Mouse (Mus musculus) retina, embryonic 14.5 days (tissue): ENCODE measurements around the gene Lhx6.
"Not testable (repeated sequence)": the region's sequence is repeated elsewhere in the genome, so short reads cannot be mapped to it uniquely, and the experiment has no call there.

Experiments used
- DNase-seq: peaks from one replicate; pipeline ENCODE4 v3.0.0-alpha.2; 2015; ENCODE audit warnings: low spot score

Gene Lhx6

DNA sequence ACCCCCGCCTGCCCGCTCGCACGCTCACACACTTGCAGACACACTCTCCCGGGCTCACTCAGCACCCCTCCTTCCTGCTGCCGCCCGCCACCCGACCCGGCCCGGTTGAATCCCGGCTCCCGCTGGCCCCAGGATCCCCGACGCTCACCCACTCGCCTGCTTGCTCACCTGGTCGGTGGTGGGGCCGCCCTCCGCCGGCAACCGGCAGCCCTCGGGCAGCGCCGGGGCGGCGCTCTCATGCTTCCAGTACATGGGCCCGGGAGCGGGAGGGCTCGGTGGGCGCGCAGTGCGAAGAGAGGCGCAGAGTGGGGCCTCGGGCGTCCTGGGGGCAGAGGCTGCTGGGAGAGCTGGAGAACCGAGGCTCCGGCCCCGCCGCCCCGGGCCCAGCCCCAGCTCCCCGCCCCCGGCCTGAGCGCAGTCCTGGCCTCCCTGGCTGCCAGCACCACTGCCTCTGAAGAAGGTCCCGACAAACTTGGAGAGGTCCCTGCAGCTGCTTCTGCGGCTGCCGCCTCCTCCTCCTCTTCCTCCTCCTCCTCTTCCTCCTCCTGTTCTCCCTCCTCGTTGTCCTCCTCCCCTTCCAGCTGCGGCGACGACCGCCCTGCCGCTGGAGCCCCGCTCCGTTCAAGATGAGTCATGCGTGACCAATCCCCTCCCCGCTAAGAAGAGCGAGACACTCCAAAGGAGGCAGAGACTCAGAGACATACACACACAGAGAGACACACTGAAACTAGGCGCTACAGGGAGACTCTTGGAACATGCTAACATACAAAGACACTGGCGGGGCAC is at the start of gene Lhx6:
Lhx6 (minus strand) TSS at position 453 of the 786 bp plus-strand sequence.
- DNase-seq, result no peak

DNA sequence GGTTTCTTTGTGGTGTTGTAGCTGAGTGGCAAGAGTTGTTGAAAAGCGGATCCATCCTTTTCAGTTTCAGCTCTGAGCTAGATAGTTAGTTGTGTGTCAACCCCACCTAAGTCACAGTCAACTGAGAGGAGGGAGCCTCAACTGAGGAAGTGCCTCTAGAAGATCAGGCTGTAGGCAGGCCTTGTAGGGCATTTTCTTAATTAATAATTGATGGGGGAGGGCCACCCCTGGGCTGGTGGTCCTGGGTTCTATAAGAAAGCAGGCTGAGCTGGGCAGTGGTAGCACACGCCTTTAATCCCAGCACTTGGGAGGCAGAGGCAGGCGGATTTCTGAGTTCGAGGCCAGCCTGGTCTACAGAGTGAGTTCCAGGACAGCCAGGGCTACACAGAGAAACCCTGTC is 47.2 kb upstream of the Lhx6 start:
- not testable (repeated sequence) for DNase-seq

DNA sequence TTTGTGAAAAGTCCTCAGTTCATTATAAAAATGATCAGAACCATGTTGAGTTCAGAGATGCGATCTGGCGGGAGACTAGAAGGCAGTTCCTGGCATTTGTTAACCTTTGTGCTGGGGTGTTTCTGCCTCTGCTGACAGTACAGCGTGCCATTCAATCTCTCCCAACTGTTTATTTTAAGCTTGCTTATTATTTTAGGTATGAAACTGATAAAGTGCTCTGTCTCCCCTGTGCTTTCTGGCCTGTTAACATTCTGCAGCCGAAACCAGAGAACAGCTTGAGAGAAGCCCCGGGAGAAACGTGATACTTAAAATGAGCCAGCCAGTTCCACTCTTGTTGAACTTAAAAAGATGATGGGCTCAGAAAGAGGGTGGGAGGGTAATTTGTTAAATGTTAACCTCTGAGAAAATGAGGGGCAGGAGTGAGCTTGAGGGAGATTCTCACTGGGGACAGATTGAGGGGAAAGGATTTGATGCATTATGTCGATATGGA is 43.7 kb upstream of the Lhx6 start:
- no peak for DNase-seq

DNA sequence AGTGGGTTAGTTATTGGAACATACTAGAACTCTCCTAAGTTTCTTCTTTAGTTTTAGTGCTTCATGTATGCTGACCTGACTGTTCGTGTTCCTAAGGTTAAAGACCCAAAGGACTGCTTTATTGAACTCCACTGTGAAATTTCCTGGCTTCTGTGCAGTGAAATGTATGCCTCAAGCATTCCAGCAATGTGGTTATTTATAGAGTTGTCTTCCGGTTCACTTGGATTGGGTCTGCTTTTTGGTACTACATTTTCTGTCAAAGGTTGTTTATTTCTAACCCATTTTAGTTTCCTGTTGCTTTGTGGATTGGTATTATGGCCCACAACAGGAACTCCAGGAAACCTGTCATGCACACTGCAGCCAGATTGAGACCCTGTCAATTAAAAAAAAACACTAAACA is 33.9 kb upstream of the Lhx6 start:
- DNase-seq, result no peak

DNA sequence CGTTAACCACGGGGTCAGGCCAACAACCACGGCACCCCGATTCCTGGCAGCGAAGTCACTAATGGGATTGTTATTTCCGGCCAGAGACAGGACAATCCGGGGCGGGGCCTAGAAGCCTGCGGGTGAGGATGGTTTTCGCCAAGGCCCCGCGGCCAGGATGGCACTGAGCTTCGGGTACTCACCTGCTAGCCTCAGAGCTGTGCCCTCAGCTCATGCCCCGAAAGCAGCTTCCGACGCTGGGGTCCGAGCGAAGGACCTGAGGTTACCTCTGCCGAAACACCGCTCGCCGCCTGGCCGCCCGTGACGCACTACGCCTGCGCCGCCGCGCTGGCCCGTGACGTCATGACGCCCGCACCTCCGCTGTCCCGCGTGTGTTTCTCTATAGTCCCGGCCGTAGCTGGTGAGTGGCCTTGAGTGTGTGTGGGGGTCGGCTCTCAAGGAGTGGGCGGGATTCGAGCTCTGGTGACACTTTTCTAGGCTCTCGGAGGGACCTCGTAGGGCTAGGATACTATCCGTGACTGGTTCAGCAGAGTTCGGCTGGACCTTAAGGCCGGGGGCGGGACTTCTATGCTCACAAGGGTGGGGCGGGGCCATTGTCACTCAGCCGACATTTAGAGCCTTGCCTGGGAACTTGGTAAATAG is 31.2 kb upstream of the Lhx6 start, which contains the start of the genes Mrrf and Rbm18:
Mrrf (plus strand) TSS at position 90 of the 642 bp plus-strand sequence.
Rbm18 (minus strand) TSS at position 474 of the 642 bp plus-strand sequence.
- DNase-seq, result peak; percentile 90

DNA sequence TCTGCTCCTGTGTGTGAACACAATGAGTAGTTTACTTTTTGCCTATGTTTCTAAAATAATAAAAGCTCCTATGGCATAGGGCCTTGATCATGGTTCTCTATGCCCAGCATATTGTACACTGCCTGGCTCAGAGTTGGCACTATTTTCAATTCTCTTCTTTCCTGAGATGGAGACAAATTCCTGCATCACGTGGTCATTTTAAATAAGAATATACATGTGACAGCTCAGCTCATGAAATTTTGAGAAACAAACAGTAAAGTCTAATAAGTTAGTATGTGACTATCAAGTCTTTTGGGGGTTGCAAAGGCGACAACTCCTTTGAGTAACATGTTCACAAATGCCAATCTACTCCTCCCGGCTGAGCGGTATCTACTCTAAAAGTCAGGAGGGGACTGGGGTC is 30.7 kb upstream of the Lhx6 start:
- no peak for DNase-seq

DNA sequence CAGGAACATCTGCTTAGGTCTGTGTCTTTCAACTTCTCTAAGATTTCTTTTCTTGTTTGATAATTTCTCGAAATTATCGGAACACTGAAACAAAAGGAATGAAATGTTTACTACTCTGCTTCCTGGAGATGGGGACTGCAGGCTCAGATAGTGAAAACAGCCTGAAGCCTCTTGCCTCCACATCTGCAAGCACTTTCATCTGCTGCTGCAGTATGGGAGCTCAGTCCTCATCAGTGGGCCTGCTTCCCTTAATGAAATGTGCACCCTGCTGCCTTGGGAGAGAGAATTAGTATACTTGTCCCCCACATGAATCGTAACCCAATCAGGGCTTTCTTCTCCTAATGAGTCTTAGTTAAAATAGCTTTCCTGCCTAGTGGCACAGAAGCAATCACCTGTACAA is 23.8 kb upstream of the Lhx6 start:
- no peak for DNase-seq

DNA sequence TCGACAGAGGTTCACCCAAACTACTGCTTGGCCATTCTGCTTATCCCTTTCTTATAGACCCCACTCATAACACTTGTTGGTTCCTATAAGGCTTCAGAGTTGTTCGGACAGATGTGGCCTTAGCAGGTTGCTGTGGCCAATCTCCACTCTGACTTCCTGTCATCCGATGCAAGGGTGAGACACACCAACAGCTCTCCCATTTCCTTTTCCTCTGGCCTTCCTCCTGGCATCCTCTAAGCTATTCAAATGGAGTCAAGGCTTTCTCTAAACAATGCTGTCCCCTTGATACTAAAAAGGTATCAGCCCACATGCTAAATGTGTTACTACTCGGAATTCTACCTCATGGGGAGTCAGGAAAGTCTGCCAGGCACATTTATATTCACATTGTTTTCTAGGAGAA is 22.8 kb upstream of the Lhx6 start:
- DNase-seq, result no peak

DNA sequence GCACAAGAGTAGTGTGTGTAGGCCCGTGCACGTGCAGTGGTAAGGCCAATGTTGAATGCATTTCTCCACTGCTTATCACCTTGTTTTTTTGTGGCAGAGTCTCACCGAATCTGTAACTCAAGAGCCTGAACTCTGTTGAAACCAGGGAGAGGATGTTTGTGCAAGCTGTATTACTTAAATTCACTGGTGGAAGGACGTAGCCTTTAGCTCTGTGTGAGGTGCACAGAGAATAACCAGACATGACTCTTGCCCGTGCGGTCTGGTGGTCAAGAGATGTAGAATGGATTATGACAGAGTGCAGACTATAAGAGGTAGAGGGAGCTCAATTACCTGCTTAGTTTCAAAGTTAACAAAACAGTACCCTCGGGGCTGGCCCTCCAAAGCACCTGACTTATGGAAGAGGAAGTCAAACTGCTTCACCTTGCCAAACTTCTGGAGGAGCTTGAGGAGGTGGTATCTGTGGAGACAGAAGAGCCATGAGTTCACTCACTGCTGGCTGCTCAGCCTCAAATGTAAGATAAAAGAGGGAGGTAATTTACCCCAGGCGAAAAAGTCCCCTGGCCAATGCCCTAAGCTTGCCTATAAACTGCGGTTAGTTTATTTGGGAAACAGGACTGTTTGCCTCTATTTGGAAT is 21.7 kb upstream of the Lhx6 start:
- DNase-seq, result no peak

DNA sequence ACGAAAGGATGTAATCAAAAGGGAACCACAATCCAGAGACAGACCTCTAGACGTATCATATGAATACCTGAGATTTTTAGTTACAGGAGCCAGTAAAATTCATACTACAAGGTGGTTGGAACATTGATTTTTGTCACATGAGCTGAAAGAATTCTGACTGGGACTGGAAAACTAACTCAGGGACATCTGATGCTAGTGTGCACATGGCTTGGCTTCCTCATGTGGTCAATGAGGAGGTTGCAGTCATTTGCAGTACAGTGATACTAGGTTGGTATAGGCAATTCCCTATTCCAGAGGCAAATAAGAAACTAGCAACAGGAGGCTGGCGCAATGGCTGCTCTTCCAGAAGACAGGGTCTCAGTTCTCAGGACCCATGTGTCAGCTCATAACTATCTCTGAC is 7.4 kb upstream of the Lhx6 start:
- DNase-seq, result no peak

DNA sequence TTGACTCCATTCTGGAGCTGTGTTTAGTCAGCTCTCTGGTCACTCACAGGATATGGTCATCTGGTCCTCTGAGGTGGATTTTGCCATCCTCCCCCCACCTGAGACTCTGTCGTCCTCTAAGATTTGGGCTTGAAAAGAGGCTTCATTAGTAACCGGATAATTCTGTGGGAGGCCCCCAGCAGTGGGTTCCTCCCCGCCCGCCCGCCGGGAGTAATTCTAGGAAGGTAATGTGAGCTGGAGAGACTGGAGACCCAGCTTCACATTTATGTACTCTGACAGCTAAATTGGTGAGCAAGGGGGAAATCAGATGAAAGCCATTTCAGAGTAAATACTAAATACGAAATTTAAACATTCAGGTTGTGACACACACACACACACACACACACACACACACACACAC is 3.4 kb upstream of the Lhx6 start:
- no peak for DNase-seq

DNA sequence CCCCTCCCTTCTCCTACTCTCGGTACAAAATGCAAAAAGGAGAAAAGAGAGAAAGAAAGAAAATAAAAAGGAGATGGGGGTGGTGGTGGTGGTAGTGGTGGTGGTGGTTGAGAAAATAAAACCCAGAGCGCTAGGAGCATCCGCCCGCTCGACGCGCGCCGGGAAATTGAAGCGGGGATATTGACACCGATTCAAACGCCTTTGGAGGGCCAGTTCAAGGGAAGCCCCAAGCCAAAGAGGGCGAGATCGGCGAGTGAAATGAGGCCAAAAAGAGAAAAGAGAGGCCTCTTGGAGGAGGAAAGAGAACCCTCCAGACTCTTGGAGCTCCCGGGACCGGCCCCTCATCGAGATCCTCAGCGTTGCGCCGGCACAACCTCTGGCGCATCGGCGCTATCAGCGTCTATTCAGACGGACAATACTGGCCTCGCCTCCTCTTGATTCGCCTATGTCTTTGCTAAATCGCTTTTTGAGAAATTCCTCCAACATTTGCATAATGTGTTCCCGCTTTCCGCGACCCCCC is 712 bp downstream of the Lhx6 start:
- no peak for DNase-seq

DNA sequence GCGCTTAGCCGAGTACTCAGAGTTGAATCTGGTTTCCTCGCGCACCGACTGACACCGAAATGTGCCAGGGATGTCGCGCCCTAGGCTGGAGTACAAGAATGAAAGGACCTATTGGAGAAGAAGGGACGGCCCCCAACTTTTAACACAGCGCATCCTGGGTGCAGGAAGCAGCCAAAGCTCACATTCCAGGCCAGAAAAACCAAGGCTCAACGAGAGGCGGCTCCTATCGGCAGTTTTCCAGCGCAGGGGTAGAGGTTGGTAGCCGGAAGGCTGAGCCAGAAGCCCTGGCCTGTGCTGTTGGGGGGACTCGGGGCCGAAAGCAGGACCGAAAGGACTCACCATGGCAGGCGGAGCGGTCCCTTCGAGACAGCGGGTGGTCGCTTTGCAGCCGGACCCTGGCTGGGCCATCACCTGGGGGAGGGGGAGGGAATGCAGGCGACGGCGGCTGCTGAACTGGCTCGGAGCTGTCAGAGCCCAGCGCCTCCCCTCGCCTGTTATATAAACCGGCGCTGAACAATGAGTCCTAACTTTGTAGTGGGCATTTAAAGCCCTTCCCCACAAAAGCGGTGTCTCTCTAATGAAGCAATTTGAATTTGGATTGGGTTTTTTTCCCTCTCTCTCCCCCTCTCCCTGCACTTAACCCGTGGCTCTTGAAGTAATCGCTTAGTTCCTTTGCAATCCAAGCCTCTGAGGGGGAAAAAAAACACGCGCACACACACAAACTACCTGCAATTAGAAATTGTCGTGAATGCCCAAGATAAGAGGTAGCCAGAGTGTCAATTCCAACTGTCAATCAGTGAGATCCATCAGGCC is 1.4 kb downstream of the Lhx6 start:
- DNase-seq, result no peak

DNA sequence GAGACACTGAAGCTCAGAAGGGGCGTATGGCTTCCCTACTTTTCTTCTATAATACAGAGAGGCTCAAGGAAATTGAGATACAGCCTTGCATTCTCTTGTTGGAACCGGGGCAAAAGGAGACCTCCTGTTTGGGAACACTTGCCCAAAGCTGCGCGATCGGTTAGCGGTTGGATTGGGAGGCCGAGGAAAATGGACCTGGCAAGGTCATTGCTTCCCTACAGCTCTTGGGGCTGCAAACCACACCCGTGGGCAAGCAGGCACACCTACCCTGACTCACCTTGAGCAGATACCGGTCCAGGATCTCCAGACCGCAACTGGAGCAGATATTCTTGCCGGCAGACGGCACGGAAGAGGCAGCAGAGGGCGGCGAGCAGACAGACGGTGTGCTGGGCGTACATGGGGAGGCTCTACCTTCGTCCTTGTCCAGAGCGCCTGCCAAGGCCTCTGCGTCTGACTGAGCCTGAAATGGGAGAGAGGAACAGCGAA is 2.1 kb downstream of the Lhx6 start:
- DNase-seq, result no peak

DNA sequence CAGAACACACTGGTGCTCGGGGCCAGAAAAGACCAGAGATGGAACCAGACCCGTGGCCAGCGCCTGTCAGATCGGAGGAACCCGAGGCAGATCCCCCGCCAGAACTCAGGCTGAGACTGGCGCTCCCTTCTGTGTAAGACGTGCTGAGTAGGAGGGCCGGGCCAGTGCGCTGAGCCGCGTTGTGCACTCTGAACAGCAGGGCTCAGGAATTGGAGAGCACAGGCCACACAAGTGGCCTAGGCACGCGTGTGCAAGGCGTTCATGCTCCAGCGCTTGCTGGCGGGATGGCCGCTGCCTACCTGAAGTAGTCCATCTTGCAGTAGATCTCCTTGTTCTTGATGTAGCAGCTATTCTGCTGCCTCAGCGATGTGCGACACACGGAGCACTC is 2.7 kb downstream of the Lhx6 start:
- peak; percentile 54 for DNase-seq

DNA sequence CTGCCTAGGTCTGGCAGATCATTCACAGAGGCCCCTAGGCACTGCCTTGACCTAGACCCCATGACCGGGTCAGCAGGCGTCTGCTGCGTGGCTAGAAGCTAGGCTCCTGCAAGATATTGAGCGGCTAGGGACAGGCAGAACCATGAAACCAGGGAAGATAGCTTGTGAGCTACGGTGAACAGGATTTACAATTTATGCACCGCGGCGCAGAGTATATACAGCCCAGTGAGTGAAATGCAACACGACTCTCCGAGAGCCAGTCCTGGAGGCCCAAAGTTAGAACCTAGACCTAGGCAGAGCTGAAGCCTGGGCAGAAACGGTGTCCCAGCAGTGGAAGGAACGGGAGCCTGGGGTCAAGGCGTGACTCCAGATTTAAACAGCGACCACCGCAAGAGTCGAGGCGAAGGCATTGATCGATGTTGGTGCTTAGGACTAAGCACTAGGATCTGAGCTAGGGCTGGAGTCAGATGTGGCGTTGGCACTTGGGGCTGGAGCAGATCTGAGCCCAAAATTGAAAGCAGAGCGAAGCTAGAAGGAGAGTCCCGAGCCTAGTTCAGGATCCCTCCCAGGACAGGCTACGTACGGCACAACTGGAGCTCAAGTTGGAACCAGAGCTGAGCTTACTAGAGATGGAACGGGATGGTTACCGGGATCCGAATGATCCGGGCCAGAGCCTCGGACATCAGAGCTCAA is 3.2 kb downstream of the Lhx6 start:
- DNase-seq, result no peak

DNA sequence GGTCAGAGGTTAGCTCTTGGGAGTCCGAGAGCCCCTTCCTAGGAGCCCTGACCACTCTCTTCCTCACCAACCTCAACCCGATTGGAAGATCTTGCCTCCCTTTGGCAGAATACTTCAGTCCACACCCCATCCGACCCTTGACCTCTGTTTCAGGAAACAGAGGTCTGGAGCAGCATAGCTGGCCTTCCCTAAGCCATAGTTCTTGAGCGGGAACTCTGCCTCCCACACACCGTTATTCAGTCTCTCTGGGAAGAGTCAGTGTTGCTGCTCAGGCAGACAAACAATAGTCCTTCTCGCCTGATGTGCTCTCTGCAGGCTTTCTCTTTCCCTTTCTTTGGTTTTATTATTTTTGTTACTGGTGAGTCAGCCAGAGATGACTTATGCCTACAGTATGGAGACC is 5.5 kb downstream of the Lhx6 start:
- DNase-seq, result no peak

DNA sequence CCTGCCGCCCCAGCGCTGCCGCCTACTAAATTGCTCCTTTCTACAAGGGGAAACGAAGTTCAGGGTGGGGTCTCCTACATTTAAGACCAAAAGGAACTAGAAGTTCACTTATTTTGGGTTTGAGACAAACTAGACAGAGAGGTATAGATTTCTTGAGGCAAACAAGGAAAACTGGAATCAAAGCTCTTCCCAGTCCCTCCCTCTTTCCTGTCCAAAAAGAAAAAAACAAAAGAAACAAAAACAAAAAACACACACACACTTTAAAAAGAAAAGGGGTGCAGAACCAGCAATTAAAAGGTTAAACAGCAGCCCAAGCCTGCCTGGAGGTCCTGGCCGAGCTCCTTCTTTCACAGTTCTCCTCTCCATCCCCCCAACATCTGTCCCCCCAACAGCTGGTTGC is 7.2 kb downstream of the Lhx6 start:
- DNase-seq, result no peak

DNA sequence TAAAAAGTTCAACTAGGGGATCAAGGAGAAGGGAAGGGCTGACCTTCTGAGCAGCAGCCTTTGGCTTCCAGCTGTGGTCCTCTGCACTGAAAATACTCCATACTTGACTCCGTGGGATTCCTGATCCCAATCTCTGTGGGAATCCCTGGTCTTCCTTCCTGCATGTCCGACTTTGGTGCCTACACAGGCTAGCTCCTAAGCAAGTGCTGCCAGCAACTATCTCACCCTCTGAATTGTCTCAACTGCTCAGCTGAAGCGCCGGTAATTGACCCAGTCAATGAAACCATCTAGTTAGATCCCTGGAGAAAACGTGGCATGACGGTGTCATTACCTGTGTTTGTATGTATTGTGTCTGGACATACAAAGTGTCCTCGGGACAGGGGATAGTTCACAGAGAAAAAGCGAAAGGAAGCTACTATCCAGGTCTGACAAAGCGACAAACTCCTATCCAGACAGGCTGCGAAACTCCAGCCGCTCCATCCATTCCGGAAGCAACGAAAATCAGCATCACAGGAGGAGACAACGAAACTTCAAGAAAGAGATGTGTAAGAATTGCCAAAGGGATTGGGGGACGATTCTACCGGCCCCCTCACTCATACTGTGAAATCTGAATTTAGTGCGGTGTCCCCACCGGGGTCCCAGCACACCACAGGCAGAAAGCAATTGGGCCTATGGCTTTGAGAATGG is 7.9 kb downstream of the Lhx6 start:
- DNase-seq, result no peak

DNA sequence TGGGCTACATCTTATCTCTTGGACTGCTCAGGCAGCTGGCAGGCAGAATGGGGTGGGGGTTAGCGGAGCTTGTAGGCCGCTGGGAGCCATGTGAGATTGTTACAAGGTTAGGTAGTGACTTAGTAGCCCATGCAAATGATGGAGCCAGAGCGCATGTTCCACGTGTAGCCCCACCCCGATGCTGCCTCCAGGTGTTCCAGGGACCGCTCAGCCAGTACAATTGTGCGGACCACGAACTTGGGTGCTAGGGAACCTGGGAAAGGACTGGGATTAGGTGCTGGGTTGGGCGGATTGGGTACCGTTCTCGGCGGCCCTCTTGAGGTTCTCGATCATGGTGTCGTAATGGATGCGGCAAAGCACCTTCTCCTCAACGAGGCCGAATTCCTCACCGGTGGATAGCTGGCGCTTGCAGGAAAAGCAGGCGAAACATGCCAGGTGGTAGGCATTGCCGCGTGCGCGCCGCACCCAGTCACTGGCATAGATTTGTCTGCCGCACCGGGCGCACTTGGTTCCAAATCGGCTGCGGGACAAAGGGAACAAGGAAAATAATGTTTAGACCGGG is 11.2 kb downstream of the Lhx6 start:
- DNase-seq, result no peak
